16 mouse cellular contexts compared by ENCODE assay signal in genomic region chr6:137071466-137071865, GRCm38 (mm10).
"Had no signal": no experiment of that assay in that cellular context is flagged by ENCODE, and none has a peak within 500 bp of the region (broad histone marks: within the 10 kb centered on the region; RNA-seq: fewer than 3 reads in every experiment).

No protein-coding gene starts in this region.

- H3K4me3 ChIP-seq: neural tube, embryonic 13.5 days; neural tube, embryonic 15.5 days; stomach, embryonic 15.5 days had no signal

- H3K36me3 ChIP-seq: neural tube, embryonic 13.5 days; neural tube, embryonic 15.5 days; stomach, embryonic 15.5 days had no signal

- H3K9me3 ChIP-seq: neural tube, embryonic 13.5 days; neural tube, embryonic 15.5 days; stomach, embryonic 15.5 days had no signal

- DNase-seq: retina, postnatal 1 day; right cerebral cortex, adult 18-20 months; right cerebral cortex, postnatal 14 days; right cerebral cortex, postnatal 25 days; right cerebral cortex, postnatal 4 days; spleen, adult 18-20 months; thymus, adult 18-20 months; thymus, adult 2 months; thymus, postnatal 14 days; thymus, postnatal 25 days; thymus, postnatal 36 days; thymus, postnatal 4 days had no signal

- H3K27ac ChIP-seq: neural tube, embryonic 13.5 days; neural tube, embryonic 15.5 days; stomach, embryonic 15.5 days; stomach, postnatal 0 days had no signal

- H3K27me3 ChIP-seq: neural tube, embryonic 13.5 days; neural tube, embryonic 15.5 days; stomach, embryonic 15.5 days had no signal

- H3K9ac ChIP-seq: neural tube, embryonic 13.5 days; neural tube, embryonic 15.5 days; stomach, embryonic 15.5 days had no signal

- H3K4me2 ChIP-seq: neural tube, embryonic 13.5 days; neural tube, embryonic 15.5 days; stomach, embryonic 15.5 days had no signal

- H3K4me1 ChIP-seq: neural tube, embryonic 13.5 days; neural tube, embryonic 15.5 days; stomach, embryonic 15.5 days had no signal
